8 mouse cellular contexts compared by ENCODE assay signal in genomic region chr5:115214864-115215263, GRCm38 (mm10). TPM values are rescaled to one million over a fixed set of nuclear protein-coding genes. Genes with fewer than 3 reads are reported as not detected.
DNase-seq lines count a peak whose midpoint lies in the region; ATAC-seq and TF ChIP-seq lines count a peak whose summit lies in the region.

No protein-coding gene starts in this region.

- TF ChIP-seq CTCF in ES-Bruce4 (IDR thresholded peaks at IDR 0.05; ENCODE audit: low read depth, low read length): no peak

- no peak for ATAC-seq in hindbrain, embryonic 11.5 days (ENCODE audit: low FRiP score)
- 0 out of 2 replicates have a peak, but pooled peaks have one; percentile 31 for ATAC-seq in megakaryocyte progenitor cell, adult 5-6 weeks (replicated peaks; ENCODE audit: poor library complexity)

- under 1% methylated on average over 17 of the region's 17 CpGs for WGBS in embryonic facial prominence, embryonic 10.5 days
- 0% methylated on average over 17 of the region's 17 CpGs for WGBS in hindbrain, embryonic 11.5 days

- peak; percentile 94 for DNase-seq in heart, adult 11 months
- DNase-seq in heart, adult 8-10 months (ENCODE audit: low spot score): no peak
- peak; percentile 73 for DNase-seq in embryonic facial prominence, embryonic 10.5 days (ENCODE audit: low spot score)
- peak; percentile 77 for DNase-seq in hindbrain, embryonic 11.5 days (ENCODE audit: low spot score)
- DNase-seq in urinary bladder, postnatal 36 days (ENCODE audit: low spot score in 2 of 2): no peak
- DNase-seq in urinary bladder, postnatal 25 days (ENCODE audit: low spot score): no peak

- TF ChIP-seq POLR2A in ES-Bruce4 (IDR thresholded peaks at IDR 0.05; ENCODE audit: insufficient read depth, low read length): no peak

- no peaks in the 10 kb centered on the region for H3K36me3 ChIP-seq in ES-Bruce4 (ENCODE audit: control insufficient read depth, insufficient read depth, low read length, poor library complexity, severe bottlenecking)
- H3K36me3 ChIP-seq in embryonic facial prominence, embryonic 10.5 days (replicated peaks): no peaks in the 10 kb centered on the region
- no peaks in the 10 kb centered on the region for H3K36me3 ChIP-seq in hindbrain, embryonic 11.5 days (ENCODE audit: control insufficient read depth, insufficient read depth, low read length)

- H3K9me3 ChIP-seq in ES-Bruce4 (replicated peaks; ENCODE audit: control insufficient read depth, insufficient read depth, low read length, poor library complexity, severe bottlenecking): no peaks in the 10 kb centered on the region
- 0 out of 2 replicates have a peak, but pooled peaks cover 3% of the 10 kb centered on the region for H3K9me3 ChIP-seq in embryonic facial prominence, embryonic 10.5 days
- no peaks in the 10 kb centered on the region for H3K9me3 ChIP-seq in hindbrain, embryonic 11.5 days (ENCODE audit: control insufficient read depth, low read length)

- peak overlapping the region; percentile 46 for H3K4me3 ChIP-seq in ES-Bruce4 (ENCODE audit: low read depth, low read length)
- H3K4me3 ChIP-seq in embryonic facial prominence, embryonic 10.5 days: peak overlapping the region; percentile 61
- peak overlapping the region; percentile 35 for H3K4me3 ChIP-seq in hindbrain, embryonic 11.5 days (ENCODE audit: low read depth, low read length)

- H3K27ac ChIP-seq in ES-Bruce4 (ENCODE audit: insufficient read depth, low read length): no peak overlapping the region
- peak overlapping the region; percentile 84 for H3K27ac ChIP-seq in embryonic facial prominence, embryonic 10.5 days (replicated peaks)
- 0 out of 2 replicates have a peak overlapping the region, but pooled peaks have one; percentile 37 for H3K27ac ChIP-seq in hindbrain, embryonic 11.5 days (ENCODE audit: low read depth, low read length)

- no peaks in the 10 kb centered on the region for H3K27me3 ChIP-seq in ES-Bruce4 (ENCODE audit: control insufficient read depth, insufficient read depth, low read length, poor library complexity, severe bottlenecking)
- peaks cover 54% of the 10 kb centered on the region for H3K27me3 ChIP-seq in embryonic facial prominence, embryonic 10.5 days (replicated peaks; ENCODE audit: low read depth, poor library complexity, severe bottlenecking)
- peaks cover 6% of the 10 kb centered on the region; the same call in 1 of the 2 replicates for H3K27me3 ChIP-seq in hindbrain, embryonic 11.5 days (ENCODE audit: control insufficient read depth, insufficient read depth, low read length)

- H3K9ac ChIP-seq in ES-Bruce4 (ENCODE audit: low read depth, poor library complexity, severe bottlenecking): peak overlapping the region; percentile 31
- H3K9ac ChIP-seq in hindbrain, embryonic 11.5 days (ENCODE audit: low read depth, low read length): peak overlapping the region; percentile 62

- TF ChIP-seq EP300 in ES-Bruce4 (IDR thresholded peaks at IDR 0.05; ENCODE audit: insufficient read depth, low read depth, low read length): no peak

- H3K4me2 ChIP-seq in hindbrain, embryonic 11.5 days (replicated peaks; ENCODE audit: low read depth, low read length): peak overlapping the region; percentile 64

- no peaks in the 10 kb centered on the region for H3K4me1 ChIP-seq in ES-Bruce4 (ENCODE audit: control insufficient read depth, insufficient read depth, low read length)
- H3K4me1 ChIP-seq in embryonic facial prominence, embryonic 10.5 days: peaks cover 15% of the 10 kb centered on the region
- H3K4me1 ChIP-seq in hindbrain, embryonic 11.5 days (replicated peaks; ENCODE audit: control insufficient read depth, insufficient read depth, low read length): no peaks in the 10 kb centered on the region; the same call in none of the 2 replicates

RNA-seq across cellular contexts. Expression of gene Cabp1, which starts 20.7 kb away (rescaled TPM):
- 1 to 10 TPM; 1.7 to 2.6 (median 1.9) TPM for total RNA-seq in heart, adult 8-10 months (2022)
- polyA plus RNA-seq in ES-Bruce4 (2011; ENCODE audit: insufficient read depth, insufficient read length, low read depth, missing spikeins): 8.1 and 11.4 TPM in 2 replicates
- polyA plus RNA-seq in embryonic facial prominence, embryonic 10.5 days (2016; fragmentation: Nextera tagmentation; extraction: Ambion mirVana): 1.3 and 1.4 TPM in 2 replicates
- 5.0 and 7.6 TPM in 2 replicates for polyA plus RNA-seq in hindbrain, embryonic 11.5 days (2014; fragmentation: Nextera tagmentation; extraction: Ambion mirVana)
- total RNA-seq in megakaryocyte progenitor cell, adult 5-6 weeks (2015): not detected in 2 replicates
- total RNA-seq in megakaryocyte progenitor cell, adult 5-6 weeks (2017): not detected in 2 replicates

RNA-seq across cellular contexts. Expression of gene Pop5, which starts 20.8 kb away (rescaled TPM):
- 10 to 100 TPM; 26.6 to 35.1 (median 32.8) TPM for total RNA-seq in heart, adult 8-10 months (2022)
- 76.1 and 79.9 TPM in 2 replicates for polyA plus RNA-seq in ES-Bruce4 (2011; ENCODE audit: insufficient read depth, insufficient read length, low read depth, missing spikeins)
- 114 and 122 TPM in 2 replicates for polyA plus RNA-seq in embryonic facial prominence, embryonic 10.5 days (2016; fragmentation: Nextera tagmentation; extraction: Ambion mirVana)
- polyA plus RNA-seq in hindbrain, embryonic 11.5 days (2014; fragmentation: Nextera tagmentation; extraction: Ambion mirVana): 104 and 106 TPM in 2 replicates
- 67.7 and 81.9 TPM in 2 replicates for total RNA-seq in megakaryocyte progenitor cell, adult 5-6 weeks (2015)
- 76.4 and 82.8 TPM in 2 replicates for total RNA-seq in megakaryocyte progenitor cell, adult 5-6 weeks (2017)

RNA-seq across cellular contexts. Expression of gene Mlec, which starts 56.9 kb away (rescaled TPM):
- 10 to 100 TPM; 75.2 to 88.5 (median 78.8) TPM for total RNA-seq in heart, adult 8-10 months (2022)
- polyA plus RNA-seq in ES-Bruce4 (2011; ENCODE audit: insufficient read depth, insufficient read length, low read depth, missing spikeins): 137 and 139 TPM in 2 replicates
- 73.6 and 80.6 TPM in 2 replicates for polyA plus RNA-seq in embryonic facial prominence, embryonic 10.5 days (2016; fragmentation: Nextera tagmentation; extraction: Ambion mirVana)
- polyA plus RNA-seq in hindbrain, embryonic 11.5 days (2014; fragmentation: Nextera tagmentation; extraction: Ambion mirVana): 41.2 and 44.1 TPM in 2 replicates
- total RNA-seq in megakaryocyte progenitor cell, adult 5-6 weeks (2015): 242 and 279 TPM in 2 replicates
- 276 and 305 TPM in 2 replicates for total RNA-seq in megakaryocyte progenitor cell, adult 5-6 weeks (2017)

RNA-seq across cellular contexts. Expression of gene Rnf10, which starts 57.8 kb away (rescaled TPM):
- 100 to 1,000 TPM; 355 to 414 (median 370) TPM for total RNA-seq in heart, adult 8-10 months (2022)
- 180 and 185 TPM in 2 replicates for polyA plus RNA-seq in ES-Bruce4 (2011; ENCODE audit: insufficient read depth, insufficient read length, low read depth, missing spikeins)
- polyA plus RNA-seq in embryonic facial prominence, embryonic 10.5 days (2016; fragmentation: Nextera tagmentation; extraction: Ambion mirVana): 129 and 138 TPM in 2 replicates
- 65.9 and 87.5 TPM in 2 replicates for polyA plus RNA-seq in hindbrain, embryonic 11.5 days (2014; fragmentation: Nextera tagmentation; extraction: Ambion mirVana)
- total RNA-seq in megakaryocyte progenitor cell, adult 5-6 weeks (2015): 45.3 and 56.3 TPM in 2 replicates
- total RNA-seq in megakaryocyte progenitor cell, adult 5-6 weeks (2017): 45.1 and 58.7 TPM in 2 replicates

Comparison
In these comparisons a context has a peak if more than half of its experiments do, and no peak if none do; other contexts are left out.
1. DNase-seq: peak in heart, adult 11 months (single experiment), embryonic facial prominence, embryonic 10.5 days (single experiment) and hindbrain, embryonic 11.5 days (single experiment); none in heart, adult 8-10 months (single experiment), urinary bladder, postnatal 36 days (0 of 2) and urinary bladder, postnatal 25 days (single experiment).
2. Peak in every context shown above with its lines, with median percentiles within 50 percentile points of each other: H3K4me3 ChIP-seq.